Mouse (Mus musculus) forebrain, embryonic 14.5 days (tissue): Measurements from ENCODE around the gene Dmwd. TPM values are rescaled to one million over a fixed set of nuclear protein-coding genes. Genes with fewer than 3 reads are reported as not detected.

Experiments used
- ATAC-seq: fragments of 200-750 bp; cut with Nextera tagmentation; 2 replicates; pipeline ENCODE4 v1.8.0; 2017; ENCODE audit warnings: mild to moderate bottlenecking, moderate library complexity
- DNase-seq: peaks from one replicate; pipeline ENCODE4 v3.0.0-alpha.2; 2015; ENCODE audit warnings: low spot score
- H3K27ac ChIP-seq: fragments of 300-500 bp; sonication (generic); 2 replicates; pipeline ENCODE4 v1.5.1; 2014; ENCODE audit warnings: low read depth, mild to moderate bottlenecking, control low read depth, low read length, moderate library complexity
- H3K27me3 ChIP-seq: fragments of 300-500 bp; sonication (generic); replicated peaks from 2 replicates; pipeline ENCODE4 v1.6.1; 2014; ENCODE audit warnings: low read length, control low read depth, mixed read lengths; ENCODE audit not compliant: control insufficient read depth, insufficient read depth
- H3K36me3 ChIP-seq: fragments of 300-500 bp; sonication (generic); 2 replicates; pipeline ENCODE4 v1.6.1; 2014; ENCODE audit warnings: low read length, control low read depth; ENCODE audit not compliant: control insufficient read depth, insufficient read depth
- H3K4me1 ChIP-seq: fragments of 300-500 bp; sonication (generic); 2 replicates; pipeline ENCODE4 v1.6.1; 2014; ENCODE audit warnings: antibody characterized with exemption, low read length, control low read depth; ENCODE audit not compliant: control insufficient read depth, insufficient read depth
- H3K4me2 ChIP-seq: fragments of 300-500 bp; sonication (generic); 2 replicates; pipeline ENCODE4 v1.6.1; 2014; ENCODE audit warnings: mild to moderate bottlenecking, control low read depth, low read length
- H3K4me3 ChIP-seq: fragments of 300-500 bp; sonication (generic); 2 replicates; pipeline ENCODE4 v1.5.1; 2014; ENCODE audit warnings: low read depth, low read length, control low read depth
- H3K9ac ChIP-seq: fragments of 300-500 bp; sonication (generic); 2 replicates; pipeline ENCODE4 v1.6.1; 2014; ENCODE audit warnings: mild to moderate bottlenecking, low read length, control low read depth, moderate library complexity
- H3K9me3 ChIP-seq: fragments of 300-500 bp; sonication (generic); replicated peaks from 2 replicates; pipeline ENCODE4 v1.6.1; 2016; ENCODE audit warnings: low read length, control low read depth, mixed read lengths; ENCODE audit not compliant: control insufficient read depth
- WGBS: fragments of 180-500 bp; shearing (Covaris S2); extraction: QIAGEN DNeasy Blood & Tissue Kit; methylation state at CpG from one replicate; pipeline ENCODE4 v1.1.7; 2014; 5-methylcytosine and 5-hydroxymethylcytosine counted together
- polyA plus RNA-seq: library from polyadenylated mRNA; unstranded; fragments of >200 nt; fragmentation: Nextera tagmentation; extraction: Ambion mirVana; gene quantifications from 2 replicates; pipeline ENCODE4 v1.2.1, GENCODE M21; 2014

Gene Dmwd
- polyA plus RNA-seq, 1 experiment from 2014 or later, result 29.1 TPM

DNA sequence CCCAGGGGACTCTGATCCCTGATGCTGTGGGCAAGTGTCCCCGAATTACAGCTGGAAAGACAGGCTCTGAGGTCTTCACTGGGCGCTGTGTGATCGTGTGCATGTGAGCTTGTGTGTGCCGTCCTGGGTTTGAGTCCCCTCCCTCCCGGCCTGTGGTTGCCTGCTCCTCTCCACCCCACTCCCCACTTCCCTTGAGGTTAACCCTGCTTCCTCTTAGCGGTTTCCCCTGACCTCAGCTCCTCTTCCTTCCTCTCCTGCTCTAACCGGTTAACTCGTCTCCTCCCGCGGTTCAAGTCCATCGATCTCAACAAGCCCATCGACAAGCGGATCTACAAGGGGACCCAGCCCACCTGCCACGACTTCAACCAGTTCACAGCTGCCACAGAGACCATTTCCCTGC is 1.7 kb downstream of the Dmwd start:
- Histone ChIP-seq H3K9ac (no peak overlapping the region), H3K4me2 (peak overlapping the region; percentile 91), H3K36me3 (peaks cover 52% of the 10 kb centered on the region), H3K27me3 (no peaks in the 10 kb centered on the region), H3K27ac (no peak overlapping the region), H3K4me1 (peaks cover 11% of the 10 kb centered on the region), H3K9me3 (no peaks in the 10 kb centered on the region), H3K4me3 (no peak overlapping the region)
- 84% methylated on average over 14 of the region's 14 CpGs for WGBS
- no peak for DNase-seq
- ATAC-seq, result no peak

DNA sequence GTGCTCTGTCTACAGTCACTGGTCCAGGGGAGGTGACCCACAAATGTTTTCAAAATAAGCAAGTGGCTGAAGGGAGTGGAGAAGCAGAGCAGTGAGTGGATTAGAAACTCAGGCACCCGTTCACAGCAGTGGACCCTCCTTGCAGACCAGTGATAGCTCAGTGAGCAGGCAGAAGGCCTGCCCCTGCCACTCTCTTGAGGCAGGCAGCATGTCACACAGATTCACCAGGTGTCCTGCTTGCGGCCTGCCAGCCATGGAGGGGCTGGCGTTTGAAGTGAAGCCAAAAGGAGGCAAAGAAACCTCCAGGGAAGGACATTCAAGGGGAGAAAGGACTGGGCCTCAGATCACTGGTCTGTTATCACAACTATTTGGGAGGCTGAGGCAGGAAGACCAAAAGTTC is 2.7 kb downstream of the Dmwd start:
- DNase-seq, result no peak
- 91% methylated on average over 3 of the region's 3 CpGs for WGBS
- H3K27me3 ChIP-seq, result no peaks in the 10 kb centered on the region
- no peak overlapping the region for H3K27ac ChIP-seq
- H3K4me2 ChIP-seq, result no peak overlapping the region
- H3K9ac ChIP-seq, result no peak overlapping the region
- no peaks in the 10 kb centered on the region for H3K9me3 ChIP-seq
- H3K4me3 ChIP-seq, result no peak overlapping the region
- no peak for ATAC-seq
- peaks cover 11% of the 10 kb centered on the region for H3K4me1 ChIP-seq
- H3K36me3 ChIP-seq, result peaks cover 59% of the 10 kb centered on the region

DNA sequence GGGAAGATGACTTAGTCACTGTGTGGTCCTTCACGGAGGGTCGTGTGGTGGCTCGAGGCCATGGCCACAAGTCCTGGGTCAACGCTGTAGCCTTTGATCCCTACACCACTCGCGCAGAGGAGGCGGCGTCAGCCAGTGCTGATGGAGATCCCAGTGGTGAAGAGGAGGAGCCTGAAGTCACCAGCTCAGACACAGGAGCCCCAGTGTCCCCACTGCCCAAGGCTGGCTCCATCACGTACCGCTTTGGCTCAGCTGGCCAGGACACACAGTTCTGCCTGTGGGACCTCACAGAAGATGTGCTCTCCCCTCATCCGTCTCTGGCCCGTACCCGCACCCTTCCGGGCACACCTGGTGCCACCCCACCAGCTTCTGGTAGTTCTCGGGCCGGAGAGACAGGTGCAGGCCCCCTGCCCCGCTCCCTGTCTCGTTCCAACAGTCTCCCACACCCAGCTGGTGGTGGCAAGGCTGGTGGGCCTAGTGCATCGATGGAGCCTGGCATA is 4.5 kb downstream of the Dmwd start:
- Histone ChIP-seq H3K4me2 (no peak overlapping the region), H3K27me3 (no peaks in the 10 kb centered on the region), H3K9me3 (no peaks in the 10 kb centered on the region), H3K36me3 (peaks cover 66% of the 10 kb centered on the region), H3K4me1 (peaks cover 8% of the 10 kb centered on the region), H3K27ac (no peak overlapping the region), H3K9ac (no peak overlapping the region), H3K4me3 (no peak overlapping the region)
- no peak for ATAC-seq
- WGBS, result 87% methylated on average over 19 of the region's 19 CpGs
- DNase-seq, result no peak

DNA sequence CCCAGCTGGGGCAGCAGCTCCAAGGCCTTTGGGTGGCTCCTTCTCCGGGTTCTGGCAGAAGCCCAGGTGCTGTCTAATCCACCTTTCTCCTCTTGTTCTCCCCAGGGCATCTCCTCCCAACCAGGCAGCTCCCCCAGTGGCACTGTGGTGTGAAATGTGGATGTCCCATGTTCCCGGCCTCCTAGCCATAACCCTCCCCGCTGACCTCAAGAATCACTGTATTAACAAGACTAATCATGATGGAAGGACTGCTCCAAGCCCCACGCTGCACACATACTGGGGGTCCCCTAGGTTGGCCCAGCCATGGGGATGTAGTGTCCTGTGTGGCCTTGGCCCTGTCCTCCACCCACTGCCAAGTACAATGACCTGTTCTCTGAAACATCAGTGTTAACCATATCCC is 6.1 kb downstream of the Dmwd start:
- DNase-seq (no peak), ATAC-seq (no peak)
- WGBS, result 85% methylated on average over 4 of the region's 4 CpGs
- H3K4me2 ChIP-seq, result no peak overlapping the region
- peaks cover 3% of the 10 kb centered on the region; the same call in 1 of the 2 replicates for H3K4me1 ChIP-seq
- peaks cover 72% of the 10 kb centered on the region for H3K36me3 ChIP-seq
- H3K27me3 ChIP-seq, result no peaks in the 10 kb centered on the region
- H3K9ac ChIP-seq, result no peak overlapping the region
- no peak overlapping the region for H3K4me3 ChIP-seq
- H3K9me3 ChIP-seq, result no peaks in the 10 kb centered on the region
- H3K27ac ChIP-seq, result no peak overlapping the region

DNA sequence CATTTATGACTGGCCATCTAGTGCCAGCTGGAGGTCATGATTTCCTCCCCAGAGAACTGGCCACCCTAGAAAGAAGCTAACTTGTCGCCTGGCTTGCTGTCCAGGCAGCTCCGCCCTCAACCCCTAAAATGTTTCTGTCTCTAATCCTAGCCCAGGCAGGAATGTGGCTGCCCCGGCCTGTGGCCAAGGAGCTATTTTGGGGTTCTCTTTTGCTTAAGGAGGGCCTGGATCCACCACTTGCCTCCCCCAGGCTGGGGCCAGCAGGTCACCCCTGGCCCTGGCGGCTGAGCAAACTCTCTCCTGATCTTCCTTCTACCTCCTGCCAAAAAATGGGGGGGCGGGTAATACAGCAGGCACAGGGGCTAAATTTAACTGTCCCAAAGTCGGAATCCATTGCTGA is 7.1 kb downstream of the Dmwd start:
- ATAC-seq, result no peak
- Histone ChIP-seq H3K36me3 (peaks cover 76% of the 10 kb centered on the region), H3K9me3 (no peaks in the 10 kb centered on the region), H3K27me3 (no peaks in the 10 kb centered on the region), H3K4me2 (no peak overlapping the region), H3K4me1 (no peaks in the 10 kb centered on the region), H3K4me3 (no peak overlapping the region), H3K27ac (no peak overlapping the region), H3K9ac (no peak overlapping the region)
- WGBS, result 62% methylated on average over 6 of the region's 6 CpGs
- DNase-seq, result no peak

DNA sequence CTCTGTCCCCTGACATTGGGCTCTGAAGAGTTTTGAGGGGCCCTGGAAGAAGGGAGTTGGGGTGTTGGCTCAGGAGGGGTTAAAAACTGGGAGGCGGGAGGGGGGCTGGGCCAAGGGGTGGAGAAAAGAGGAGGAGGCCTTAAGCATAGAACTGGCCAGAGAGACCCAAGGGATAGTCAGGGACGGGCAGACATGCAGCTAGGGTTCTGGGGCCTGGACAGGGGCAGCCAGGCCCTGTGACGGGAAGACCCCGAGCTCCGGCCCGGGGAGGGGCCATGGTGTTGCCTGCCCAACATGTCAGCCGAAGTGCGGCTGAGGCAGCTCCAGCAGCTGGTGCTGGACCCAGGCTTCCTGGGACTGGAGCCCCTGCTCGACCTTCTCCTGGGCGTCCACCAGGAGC is 7.7 kb downstream of the Dmwd start, which contains the start of gene Dmpk:
Gene Dmpk, plus strand, starts transcription at position 149 of the 400 bp plus-strand sequence.
- H3K27ac ChIP-seq, result no peak within 1 kb of the TSS
- 59% methylated on average over 10 of the region's 10 CpGs for WGBS
- no peak within 1 kb of the TSS for H3K4me3 ChIP-seq
- no peak for ATAC-seq
- H3K27me3 ChIP-seq, result no peaks in the 10 kb centered on the region
- peaks cover 75% of the 10 kb centered on the region for H3K36me3 ChIP-seq
- no peaks in the 10 kb centered on the region for H3K9me3 ChIP-seq
- H3K9ac ChIP-seq, result no peak within 1 kb of the TSS
- no peak for DNase-seq
- H3K4me1 ChIP-seq, result no peaks in the 10 kb centered on the region
- H3K4me2 ChIP-seq, result no peak within 1 kb of the TSS

DNA sequence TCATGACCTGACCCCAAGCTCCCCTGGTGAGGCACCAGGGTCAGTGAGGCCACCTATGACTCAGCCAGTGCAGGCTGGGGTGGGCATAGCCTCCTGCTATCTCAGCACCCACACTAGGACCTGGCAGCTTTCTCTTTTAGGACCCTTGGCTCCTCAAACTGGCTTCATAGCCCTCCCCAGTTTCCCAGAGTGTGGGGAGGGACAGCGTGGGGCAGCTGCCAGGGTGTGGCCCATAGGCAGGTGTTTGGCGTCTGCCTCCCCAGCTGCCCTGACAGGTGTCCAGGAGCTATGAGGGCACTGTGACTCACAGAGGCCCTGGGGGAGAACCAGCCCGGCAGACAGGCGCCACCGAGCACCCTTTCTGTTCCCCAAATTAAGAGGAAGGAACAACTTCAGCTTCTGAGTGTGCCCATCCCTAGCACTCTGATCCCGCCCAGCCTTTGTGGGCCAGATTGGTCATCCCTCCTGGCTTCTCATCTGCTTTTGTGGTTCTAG is 8.3 kb downstream of the Dmwd start:
- Histone ChIP-seq H3K4me2 (no peak overlapping the region), H3K9ac (no peak overlapping the region), H3K9me3 (no peaks in the 10 kb centered on the region), H3K27me3 (no peaks in the 10 kb centered on the region), H3K4me3 (no peak overlapping the region), H3K4me1 (no peaks in the 10 kb centered on the region), H3K27ac (no peak overlapping the region), H3K36me3 (peaks cover 73% of the 10 kb centered on the region)
- 83% methylated on average over 6 of the region's 6 CpGs for WGBS
- no peak for ATAC-seq
- no peak for DNase-seq

DNA sequence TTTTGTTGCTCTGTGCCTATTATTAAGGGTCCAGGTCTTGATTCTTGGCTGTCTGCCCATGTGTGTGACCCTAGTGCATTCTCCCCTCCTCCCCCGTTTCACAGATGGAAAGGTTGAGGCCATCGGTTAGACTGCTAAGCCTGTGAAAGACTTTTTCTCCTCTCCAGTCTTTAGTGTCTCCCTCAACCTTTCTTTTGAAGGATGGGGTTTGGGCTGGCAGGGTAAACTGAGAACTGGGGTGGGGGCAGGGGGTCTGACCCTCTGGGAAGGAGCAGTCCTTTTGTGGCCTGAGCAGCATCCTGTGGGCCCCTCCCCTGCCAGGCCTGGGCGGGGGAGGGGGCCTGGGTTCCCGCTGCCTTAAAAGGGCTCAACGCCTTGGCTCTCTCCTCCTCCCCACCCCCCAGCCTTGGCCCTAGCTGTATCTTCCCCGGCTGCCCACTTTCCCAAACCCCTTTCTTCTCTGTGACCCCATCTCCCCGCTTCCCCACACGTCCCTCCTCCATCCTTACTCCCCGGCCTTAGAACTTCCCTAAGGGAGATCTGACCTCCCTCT is 9.0 kb downstream of the Dmwd start:
- H3K9ac ChIP-seq, result no peak overlapping the region
- H3K4me2 ChIP-seq, result no peak overlapping the region
- WGBS, result 26% methylated on average over 8 of the region's 9 CpGs

DNA sequence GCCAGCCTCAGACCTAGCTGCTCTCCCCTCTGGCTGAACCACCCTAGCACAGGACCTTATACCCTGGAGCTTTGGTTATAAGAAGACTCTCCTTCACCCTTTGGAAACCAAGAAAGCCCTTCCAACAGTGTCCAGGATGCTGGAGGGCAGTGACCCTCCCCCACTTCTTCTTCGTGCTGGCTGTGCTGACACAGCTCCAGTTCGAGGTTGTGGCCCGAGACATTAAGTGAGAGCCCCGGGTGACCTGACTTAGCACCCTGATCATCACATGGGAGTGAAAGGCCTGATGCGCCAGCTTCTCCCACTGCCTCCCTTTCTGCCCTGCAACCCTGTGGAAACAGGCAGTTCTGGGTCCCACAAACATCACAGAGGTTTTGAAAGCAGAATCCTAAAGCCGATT is 9.5 kb downstream of the Dmwd start:
- Histone ChIP-seq H3K9me3 (no peaks in the 10 kb centered on the region), H3K4me3 (no peak overlapping the region), H3K27me3 (no peaks in the 10 kb centered on the region), H3K4me1 (no peaks in the 10 kb centered on the region), H3K9ac (no peak overlapping the region), H3K27ac (no peak overlapping the region), H3K4me2 (no peak overlapping the region), H3K36me3 (peaks cover 73% of the 10 kb centered on the region)
- DNase-seq, result no peak
- ATAC-seq, result no peak
- WGBS, result 17% methylated on average over 6 of the region's 6 CpGs

More for the DNA sequence above, 9.0 kb downstream of the Dmwd start:
- ATAC-seq (no peak), DNase-seq (no peak)
- Histone ChIP-seq H3K27me3 (no peaks in the 10 kb centered on the region), H3K9me3 (no peaks in the 10 kb centered on the region), H3K4me1 (no peaks in the 10 kb centered on the region), H3K4me3 (no peak overlapping the region), H3K27ac (no peak overlapping the region), H3K36me3 (peaks cover 73% of the 10 kb centered on the region)
